Mouse (Mus musculus) activated CD4-positive, CD25-positive, alpha-beta regulatory T cell, adult 4 months (primary cell): Measurements from ENCODE around the gene Gid8. TPM values are rescaled to one million over a fixed set of nuclear protein-coding genes. Genes with fewer than 3 reads are reported as not detected.
A peak's percentile ranks its signal among the peaks of the same experiment; 100 is the strongest.
"Not testable (repeated sequence)": the region's sequence is repeated elsewhere in the genome, so short reads cannot be mapped to it uniquely, and the experiment has no call there.

ENCODE experiments used
- ATAC-seq: one replicate; pipeline ENCODE4 v1.8.0; 2017
- polyA plus RNA-seq, 2 experiments: library from polyadenylated mRNA; unstranded; fragments of 100-300 nt; shearing (Covaris generic); gene quantifications; one replicate each; pipeline ENCODE4 v1.2.1; 2017

Gid8 gene
- polyA plus RNA-seq, 2 experiments from 2014 or later: 22.3 to 24.5 TPM

GRCm38 (mm10) chr2:180710276-180711155 lies 599 bp downstream of the Gid8 start:
- peak; percentile 9 for ATAC-seq

GRCm38 (mm10) chr2:180711527-180711926 lies 1.6 kb downstream of the Gid8 start:
- no peak for ATAC-seq

DNA sequence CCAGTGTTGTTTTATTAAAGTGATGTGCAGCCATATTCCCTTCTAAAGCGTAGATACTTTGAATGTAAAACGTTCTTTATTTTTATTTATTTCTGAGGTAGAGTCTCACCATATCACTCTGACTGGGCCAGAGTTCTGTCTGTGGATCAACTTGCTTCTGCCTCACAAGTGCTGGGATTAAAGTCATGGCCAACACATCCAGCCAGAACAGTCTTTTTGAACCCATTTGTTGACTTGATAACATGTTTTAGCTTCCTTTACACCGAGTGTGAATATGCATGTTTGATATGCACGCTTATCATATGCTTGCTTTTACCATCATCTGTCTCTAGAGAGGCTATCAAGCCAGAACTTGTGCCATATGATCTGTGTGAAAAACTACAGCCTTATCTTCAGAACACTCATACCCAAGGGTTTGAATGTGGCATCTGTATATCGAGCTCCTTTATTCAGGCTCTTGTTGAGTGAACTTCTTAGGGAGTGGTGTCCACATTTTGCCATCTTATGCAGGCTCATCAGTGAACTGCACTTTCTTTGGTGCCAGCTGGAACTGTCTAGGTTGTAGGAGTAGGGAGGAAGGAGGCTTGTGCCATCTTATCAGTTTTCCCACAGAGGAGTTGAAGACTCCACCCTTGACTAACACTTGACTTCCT lies 2.2 kb downstream of the Gid8 start:
- ATAC-seq: no peak

DNA sequence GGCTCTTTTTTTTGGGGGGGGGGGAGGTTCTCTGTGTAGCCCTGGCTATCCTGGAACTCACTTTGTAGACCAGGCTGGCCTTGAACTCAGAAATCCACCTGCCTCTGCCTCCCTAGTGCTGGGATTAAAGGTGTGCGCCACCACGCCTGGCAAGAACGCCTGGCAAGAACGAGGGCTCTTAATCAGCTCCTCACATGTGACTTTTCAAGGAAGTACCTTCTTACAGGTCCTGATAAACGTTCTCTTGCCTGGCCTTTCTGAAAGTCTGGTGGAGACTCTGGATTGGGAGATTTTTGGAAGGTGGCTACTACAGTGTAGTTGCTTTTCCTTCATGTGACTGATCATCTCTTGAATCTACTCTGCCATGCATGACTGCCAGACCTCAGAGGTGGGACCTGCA lies 12.8 kb downstream of the Gid8 start:
- ATAC-seq: not testable (repeated sequence)

DNA sequence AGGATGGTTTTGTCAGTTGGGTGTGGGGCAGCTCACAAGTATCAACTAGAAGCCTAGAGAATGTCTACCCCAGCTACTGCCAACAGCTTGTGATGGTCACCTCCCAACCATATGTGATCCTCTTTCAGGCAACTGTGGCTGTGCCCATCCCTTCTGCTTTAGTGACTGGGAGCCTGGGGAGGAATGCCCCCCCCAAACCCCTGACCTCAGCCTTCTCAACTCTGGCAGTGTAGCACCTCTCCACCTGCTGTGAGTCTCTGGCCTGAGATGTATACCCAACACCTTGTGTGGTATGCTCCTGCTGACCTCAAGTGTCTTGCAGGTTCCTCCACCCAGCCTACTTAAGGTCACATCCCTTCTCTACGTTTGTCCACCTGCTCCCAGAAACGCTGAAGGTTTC lies 13.9 kb downstream of the Gid8 start:
- no peak for ATAC-seq

DNA sequence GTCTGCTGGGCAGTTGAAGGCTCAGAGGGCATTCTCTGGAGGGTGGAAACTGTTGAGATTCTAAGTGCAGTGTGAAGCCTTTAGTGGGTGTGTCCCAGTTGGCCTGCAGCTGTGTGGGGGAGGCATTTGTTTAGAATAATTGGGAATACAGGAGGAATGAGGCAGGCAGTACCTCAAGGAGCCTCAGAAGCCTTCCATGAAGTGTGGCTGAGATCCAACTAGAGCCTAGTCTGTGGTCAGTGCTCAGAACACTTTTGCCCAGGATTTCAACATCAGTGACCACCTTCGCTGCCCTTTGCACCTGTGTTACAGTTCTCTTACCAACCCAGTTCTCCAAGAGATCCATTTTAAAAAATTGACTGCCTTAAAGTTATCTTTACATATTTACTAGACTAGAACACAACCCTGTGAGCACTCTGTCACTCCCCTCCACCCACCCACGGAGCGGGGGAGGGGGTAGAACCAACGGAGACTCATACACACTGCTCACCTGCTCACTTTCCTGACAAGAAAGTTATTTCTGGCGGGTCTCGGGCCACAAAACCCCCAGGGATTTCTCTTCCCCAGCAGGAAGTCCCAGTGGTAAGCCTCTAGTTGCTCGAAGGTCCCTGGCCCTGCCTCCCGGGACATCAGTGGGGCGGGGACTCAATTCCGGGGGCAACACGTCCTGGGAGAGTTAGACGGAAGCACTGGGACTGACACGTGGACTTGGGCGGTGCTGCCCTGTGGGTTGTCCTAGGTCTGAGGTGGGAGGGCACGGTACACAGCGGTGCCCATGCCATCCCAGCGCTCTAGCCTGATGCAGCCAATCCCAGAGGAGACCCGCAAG lies 14.9 kb downstream of the Gid8 start, which contains the start of gene Slc17a9:
TSS of gene Slc17a9 (plus strand) at position 679 of the 829 bp plus-strand sequence.
- ATAC-seq: peak; percentile 47

DNA sequence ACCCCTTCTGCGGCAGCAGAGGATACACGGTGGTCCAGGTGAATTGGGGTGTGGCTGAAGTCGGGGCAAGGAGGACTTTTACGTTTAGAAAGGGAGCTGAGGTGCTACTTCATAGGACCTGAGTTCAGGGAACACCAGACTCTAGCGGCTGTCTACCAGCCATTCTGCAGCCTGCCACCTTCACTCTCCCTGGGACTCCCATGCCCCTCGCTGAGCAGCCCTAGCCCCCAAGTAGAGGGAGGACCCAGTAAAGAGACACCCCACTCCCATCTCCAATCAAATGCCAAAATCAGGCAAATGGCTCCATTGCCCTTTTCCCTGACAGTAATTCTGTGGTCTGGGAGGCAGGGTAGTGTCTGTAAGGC lies 15.5 kb downstream of the Gid8 start:
- ATAC-seq: no peak

DNA sequence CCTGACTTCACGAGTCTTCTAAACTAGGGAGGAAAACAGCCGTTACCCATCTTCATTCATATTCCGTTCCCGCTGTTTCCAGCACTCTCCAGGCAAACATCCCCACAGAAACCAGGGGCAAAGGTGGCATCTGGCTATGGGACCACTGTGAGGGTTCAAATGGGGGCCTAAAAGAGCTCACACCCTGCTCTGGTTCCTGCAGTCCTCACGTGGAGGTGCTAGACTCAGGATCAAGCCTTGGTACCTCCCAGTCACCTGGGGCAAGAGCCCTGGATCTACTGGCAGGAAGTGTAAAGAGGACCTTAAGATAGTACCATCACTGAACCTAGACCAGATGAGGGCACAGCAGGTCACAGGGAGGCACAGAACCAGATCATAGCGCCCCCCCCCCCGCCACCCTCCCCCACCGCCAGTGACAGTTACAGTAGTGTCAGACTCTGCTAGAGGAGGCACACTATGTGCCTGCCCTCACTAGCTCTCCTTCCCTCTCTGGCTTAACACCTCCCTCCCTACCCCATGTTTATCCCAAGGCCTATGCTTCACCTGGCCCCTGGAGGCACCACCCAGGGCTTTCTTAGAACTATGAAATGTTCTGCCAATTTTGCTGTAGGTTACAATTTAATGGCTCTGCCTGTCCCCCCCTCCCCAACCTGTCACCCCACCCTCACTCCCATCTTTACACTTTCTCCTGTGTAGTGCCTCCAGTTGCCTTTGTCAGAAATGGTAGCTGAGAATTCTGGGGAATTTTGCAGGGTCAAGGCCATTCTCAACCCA lies 16.1 kb downstream of the Gid8 start:
- ATAC-seq: no peak

GRCm38 (mm10) chr2:180726658-180727442 lies 16.9 kb downstream of the Gid8 start:
- ATAC-seq: peak; percentile 83

- no peak for ATAC-seq
Measured at GRCm38 (mm10) chr2:180727613-180728021, 17.7 kb downstream of the Gid8 start.

- peak; percentile 44 for ATAC-seq
Measured at GRCm38 (mm10) chr2:180731036-180731435, 21.1 kb downstream of the Gid8 start.

DNA sequence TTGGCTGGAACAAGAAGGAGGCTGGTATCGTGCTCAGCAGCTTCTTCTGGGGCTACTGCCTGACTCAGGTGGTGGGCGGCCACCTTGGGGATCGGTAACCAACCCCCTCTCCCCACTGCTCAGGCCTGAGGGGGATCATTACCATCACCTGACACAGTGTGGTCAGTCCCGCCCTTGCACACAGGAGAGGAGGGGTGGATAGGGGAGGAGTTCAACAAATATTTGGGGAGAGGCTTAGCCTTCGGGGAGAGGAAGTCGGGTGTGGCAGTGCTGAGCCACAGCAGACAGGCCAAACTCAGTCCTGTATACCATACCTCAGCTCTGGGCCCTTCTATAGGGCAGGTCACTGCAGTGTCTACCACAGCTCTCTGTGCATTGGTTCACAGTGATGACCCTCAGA lies 22.1 kb downstream of the Gid8 start:
- ATAC-seq: peak; percentile 62

- ATAC-seq: no peak
Measured at GRCm38 (mm10) chr2:180735232-180735631, 25.3 kb downstream of the Gid8 start.

GRCm38 (mm10) chr2:180737984-180738383 lies 28.1 kb downstream of the Gid8 start:
- ATAC-seq: no peak

- ATAC-seq: no peak
Measured at GRCm38 (mm10) chr2:180740349-180740748, 30.4 kb downstream of the Gid8 start.

DNA sequence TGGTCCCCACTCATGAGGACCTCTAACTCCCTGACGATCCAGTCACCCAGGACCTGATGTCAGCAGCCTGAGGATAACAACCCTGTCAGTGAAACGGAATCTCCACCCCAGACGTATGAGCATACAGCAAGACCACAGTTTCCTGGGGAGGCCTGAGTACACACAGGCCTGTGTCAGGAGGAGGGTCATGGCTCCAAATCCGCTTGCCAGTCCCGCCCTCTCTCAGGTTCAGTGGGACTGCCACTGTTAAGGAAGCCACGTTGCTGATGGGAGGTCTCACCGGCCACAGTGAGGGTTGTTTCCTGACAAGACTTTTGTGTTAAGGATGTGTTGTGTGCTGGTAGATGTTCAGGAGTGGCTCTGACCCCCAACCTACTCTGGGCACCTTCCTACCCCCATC lies 31.5 kb downstream of the Gid8 start:
- no peak for ATAC-seq

GRCm38 (mm10) chr2:180742820-180743219 lies 32.9 kb downstream of the Gid8 start:
- no peak for ATAC-seq

DNA sequence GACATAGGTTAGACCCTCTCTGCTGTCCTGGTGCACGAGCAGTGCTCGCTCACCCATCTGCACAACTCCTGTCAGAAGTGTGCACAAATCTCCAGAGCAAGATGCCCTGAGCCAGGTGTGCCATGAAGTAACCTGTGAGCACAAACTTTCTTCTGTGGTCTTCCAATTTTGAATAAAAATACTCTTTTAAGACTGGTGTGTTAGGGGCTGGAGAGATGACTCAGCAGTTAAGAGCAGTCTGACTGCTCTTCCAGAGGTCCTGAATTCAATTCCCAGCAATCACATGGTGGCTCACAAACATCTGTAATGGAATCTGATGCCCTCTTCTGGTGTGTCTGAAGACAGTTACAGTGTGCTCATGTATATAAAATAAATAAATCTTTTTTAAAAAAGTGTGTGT lies 33.4 kb downstream of the Gid8 start:
- ATAC-seq: no peak

- ATAC-seq: peak; percentile 93
Measured at GRCm38 (mm10) chr2:180745248-180745927, 35.5 kb downstream of the Gid8 start.

- no peak for ATAC-seq
Measured at GRCm38 (mm10) chr2:180746569-180747192, 36.8 kb downstream of the Gid8 start.
